ENCODE assay signal across 14 mouse cellular contexts in the genomic region with DNA sequence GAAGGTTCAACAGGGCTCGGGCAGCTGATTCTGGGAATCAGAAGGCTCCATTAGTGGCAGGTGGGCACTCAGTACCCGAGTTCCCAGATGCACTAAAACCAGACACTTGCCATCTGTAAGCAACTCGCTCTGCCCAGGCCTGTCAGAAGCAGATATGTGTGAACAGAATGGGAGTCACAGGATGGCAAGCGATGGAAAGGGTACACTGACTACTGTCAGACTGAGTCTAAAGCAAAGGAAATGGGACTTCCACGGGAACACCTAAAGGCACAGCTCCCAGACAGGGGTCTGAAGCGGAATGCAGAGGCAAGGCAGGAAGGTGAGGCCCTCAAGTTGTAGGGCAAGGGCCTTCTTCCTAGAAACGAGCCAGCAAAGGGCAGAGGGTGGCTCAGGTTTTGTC. TPM values are rescaled to one million over a fixed set of nuclear protein-coding genes. Genes with fewer than 3 reads are reported as not detected.
DNase-seq lines count a peak whose midpoint lies in the region; ATAC-seq and TF ChIP-seq lines count a peak whose summit lies in the region.
"Had no signal": no experiment of that assay in that cellular context is flagged by ENCODE, and none has a peak within 500 bp of the region (broad histone marks: within the 10 kb centered on the region; RNA-seq: fewer than 3 reads in every experiment).

No protein-coding gene starts in this region.

- no peak for DNase-seq in gastrocnemius, adult 2 months
- no peak for DNase-seq in gastrocnemius, adult 8-10 months (ENCODE audit: low spot score in 2 of 2)
- no peak for DNase-seq in kidney, postnatal 10 days
- no peak for DNase-seq in lung, postnatal 36 days
- no peak for DNase-seq in cerebellum, adult 2 months
- DNase-seq: cerebellum, adult 11-12 months; midbrain, embryonic 14.5 days; spleen, adult 18-20 months had no signal

- intact Hi-C loops in gastrocnemius, adult 2 months (cut with DNase I): no loop called here

- no peak for TF ChIP-seq CTCF in gastrocnemius, adult 2 months (IDR thresholded peaks at IDR 0.05)
- no peak for TF ChIP-seq CTCF in cerebellum, adult 2 months (IDR thresholded peaks at IDR 0.05; ENCODE audit: borderline replicate concordance, insufficient read depth, low read depth, low read length)

- peak overlapping the region; percentile 73 for H3K4me3 ChIP-seq in gastrocnemius, adult 2 months
- no peak overlapping the region for H3K4me3 ChIP-seq in kidney, embryonic 14.5 days (ENCODE audit: low read length)
- H3K4me3 ChIP-seq in lung, embryonic 16.5 days (ENCODE audit: low read length): no peak overlapping the region
- no peak overlapping the region for H3K4me3 ChIP-seq in embryonic facial prominence, embryonic 13.5 days
- no peak overlapping the region for H3K4me3 ChIP-seq in cerebellum, adult 2 months (replicated peaks; ENCODE audit: insufficient read depth, low read depth, low read length)
- H3K4me3 ChIP-seq: liver, embryonic 15.5 days had no signal

- no peak for TF ChIP-seq POLR2A in cerebellum, adult 2 months (IDR thresholded peaks at IDR 0.05; ENCODE audit: borderline replicate concordance, insufficient read depth, low read length)

- peaks cover 26% of the 10 kb centered on the region; the same call in 1 of the 2 replicates for H3K36me3 ChIP-seq in kidney, embryonic 14.5 days (ENCODE audit: control insufficient read depth, insufficient read depth, low read length)
- H3K36me3 ChIP-seq in lung, embryonic 16.5 days (ENCODE audit: control insufficient read depth, insufficient read depth, low read length): peaks cover 4% of the 10 kb centered on the region
- H3K36me3 ChIP-seq in embryonic facial prominence, embryonic 13.5 days: peaks cover 34% of the 10 kb centered on the region
- H3K36me3 ChIP-seq: G1E; liver, embryonic 15.5 days had no signal

- H3K27me3 ChIP-seq in kidney, embryonic 14.5 days (ENCODE audit: control insufficient read depth, insufficient read depth, low read length): no peaks in the 10 kb centered on the region
- H3K27me3 ChIP-seq in lung, embryonic 16.5 days (ENCODE audit: control insufficient read depth, insufficient read depth, low read depth, low read length): no peaks in the 10 kb centered on the region
- peaks cover 15% of the 10 kb centered on the region for H3K27me3 ChIP-seq in embryonic facial prominence, embryonic 13.5 days
- no peaks in the 10 kb centered on the region for H3K27me3 ChIP-seq in cerebellum, adult 2 months (ENCODE audit: control insufficient read depth, insufficient read depth, low read length)

- H3K9me3 ChIP-seq in kidney, embryonic 14.5 days (ENCODE audit: control insufficient read depth, low read length): no peaks in the 10 kb centered on the region
- H3K9me3 ChIP-seq in lung, embryonic 16.5 days (ENCODE audit: control insufficient read depth, low read length): no peaks in the 10 kb centered on the region
- H3K9me3 ChIP-seq in embryonic facial prominence, embryonic 13.5 days: no peaks in the 10 kb centered on the region
- H3K9me3 ChIP-seq: liver, embryonic 15.5 days had no signal

- H3K9ac ChIP-seq in kidney, embryonic 14.5 days (ENCODE audit: low read depth, low read length): no peak overlapping the region
- H3K9ac ChIP-seq in lung, embryonic 16.5 days (ENCODE audit: low read length): no peak overlapping the region
- H3K9ac ChIP-seq in embryonic facial prominence, embryonic 13.5 days: peak overlapping the region; percentile 36; the same call in 1 of the 2 replicates
- H3K9ac ChIP-seq: liver, embryonic 15.5 days had no signal

- peaks cover 33% of the 10 kb centered on the region; the same call in 1 of the 2 replicates for H3K4me1 ChIP-seq in kidney, embryonic 14.5 days (ENCODE audit: control insufficient read depth, insufficient read depth, low read length)
- H3K4me1 ChIP-seq in lung, embryonic 16.5 days (replicated peaks; ENCODE audit: control insufficient read depth, insufficient read depth, low read length): peaks cover 33% of the 10 kb centered on the region
- peaks cover 39% of the 10 kb centered on the region for H3K4me1 ChIP-seq in embryonic facial prominence, embryonic 13.5 days
- 0 out of 2 replicates have a peak, but pooled peaks cover 3% of the 10 kb centered on the region for H3K4me1 ChIP-seq in cerebellum, adult 2 months (ENCODE audit: control insufficient read depth, insufficient read depth, low read length)

- no peak overlapping the region for H3K4me2 ChIP-seq in kidney, embryonic 14.5 days (replicated peaks; ENCODE audit: low read depth, low read length)
- H3K4me2 ChIP-seq in lung, embryonic 16.5 days (ENCODE audit: low read depth, low read length): peak overlapping the region; percentile 23
- no peak overlapping the region for H3K4me2 ChIP-seq in embryonic facial prominence, embryonic 13.5 days
- H3K4me2 ChIP-seq: liver, embryonic 15.5 days had no signal

- no peak for ATAC-seq in kidney, embryonic 14.5 days (ENCODE audit: low FRiP score, low TSS enrichment)
- ATAC-seq in lung, embryonic 16.5 days (ENCODE audit: low read depth): no peak
- no peak for ATAC-seq in embryonic facial prominence, embryonic 13.5 days (ENCODE audit: insufficient number of reproducible peaks, insufficient read depth, low FRiP score, low TSS enrichment, low read depth)
- ATAC-seq: hindbrain, postnatal 0 days had no signal

- 75% methylated on average over 7 of the region's 7 CpGs for WGBS in kidney, embryonic 14.5 days
- 69% methylated on average over 7 of the region's 7 CpGs for WGBS in lung, embryonic 16.5 days
- 73% methylated on average over 7 of the region's 7 CpGs for WGBS in embryonic facial prominence, embryonic 13.5 days
- WGBS in cerebellum, adult 2 months: 64% methylated on average over 7 of the region's 7 CpGs

- H3K27ac ChIP-seq in gastrocnemius, adult 2 months: peak overlapping the region; percentile 86
- H3K27ac ChIP-seq in kidney, embryonic 14.5 days (ENCODE audit: low read depth, low read length): peak overlapping the region; percentile 31; the same call in 1 of the 2 replicates
- peak overlapping the region; percentile 86 for H3K27ac ChIP-seq in lung, embryonic 16.5 days (ENCODE audit: low read length)
- no peak overlapping the region; the same call in 1 of the 2 replicates for H3K27ac ChIP-seq in embryonic facial prominence, embryonic 13.5 days
- no peak overlapping the region for H3K27ac ChIP-seq in cerebellum, adult 2 months (ENCODE audit: insufficient read depth, low read length)
- H3K27ac ChIP-seq: liver, embryonic 15.5 days had no signal

RNA-seq across cellular contexts. Expression of a gene that starts 4.4 kb away (rescaled TPM):
- total RNA-seq in gastrocnemius, adult 2 months (2021): 1 to 10 TPM; 2.7 to 4.2 TPM
- 1 to 10 TPM; 2.0 to 3.1 (median 2.5) TPM for total RNA-seq in gastrocnemius, adult 8-10 months (2022)
- 18.5 and 22.6 TPM in 2 replicates for polyA plus RNA-seq in kidney, embryonic 14.5 days (2014; fragmentation: Nextera tagmentation; extraction: Ambion mirVana)
- 43.4 and 43.5 TPM in 2 replicates for polyA plus RNA-seq in lung, embryonic 16.5 days (2015; fragmentation: Nextera tagmentation; extraction: Ambion mirVana)
- 19.0 and 21.2 TPM in 2 replicates for polyA plus RNA-seq in embryonic facial prominence, embryonic 13.5 days (2015; fragmentation: Nextera tagmentation; extraction: Ambion mirVana)
- polyA plus RNA-seq in cerebellum, adult 2 months (2012; rRNA removed): 15.3 and 16.7 TPM in 2 replicates

RNA-seq across cellular contexts. Expression of a gene that starts 4.5 kb away (rescaled TPM):
- under 1 TPM; 0.20 to 0.31 TPM for total RNA-seq in gastrocnemius, adult 2 months (2021)
- total RNA-seq in gastrocnemius, adult 8-10 months (2022): under 1 TPM in 3 of 4 experiments, not detected in 1; 0.15 to 0.19 (median 0.19) TPM
- 2.4 and 3.8 TPM in 2 replicates for polyA plus RNA-seq in kidney, embryonic 14.5 days (2014; fragmentation: Nextera tagmentation; extraction: Ambion mirVana)
- polyA plus RNA-seq in lung, embryonic 16.5 days (2015; fragmentation: Nextera tagmentation; extraction: Ambion mirVana): 4.0 and 4.5 TPM in 2 replicates
- polyA plus RNA-seq in embryonic facial prominence, embryonic 13.5 days (2015; fragmentation: Nextera tagmentation; extraction: Ambion mirVana): 2.6 and 3.4 TPM in 2 replicates
- 3.8 and 4.1 TPM in 2 replicates for polyA plus RNA-seq in cerebellum, adult 2 months (2012; rRNA removed)
- polyA plus RNA-seq: G1E had no signal

RNA-seq across cellular contexts. Expression of a gene that starts 10.5 kb away (rescaled TPM):
- 10 to 100 TPM; 11.4 to 11.6 TPM for total RNA-seq in gastrocnemius, adult 2 months (2021)
- total RNA-seq in gastrocnemius, adult 8-10 months (2022): 10 to 100 TPM; 10.5 to 13.0 (median 12.3) TPM
- polyA plus RNA-seq in kidney, embryonic 14.5 days (2014; fragmentation: Nextera tagmentation; extraction: Ambion mirVana): 38.9 and 48.7 TPM in 2 replicates
- polyA plus RNA-seq in lung, embryonic 16.5 days (2015; fragmentation: Nextera tagmentation; extraction: Ambion mirVana): 41.1 and 41.8 TPM in 2 replicates
- polyA plus RNA-seq in embryonic facial prominence, embryonic 13.5 days (2015; fragmentation: Nextera tagmentation; extraction: Ambion mirVana): 49.3 and 49.9 TPM in 2 replicates
- polyA plus RNA-seq in cerebellum, adult 2 months (2012; rRNA removed): 62.3 and 72.9 TPM in 2 replicates

RNA-seq across cellular contexts. Expression of a gene that starts 26.7 kb away (rescaled TPM):
- total RNA-seq in gastrocnemius, adult 2 months (2021): 10 to 100 TPM; 24.9 to 25.7 TPM
- 10 to 100 TPM; 23.0 to 28.1 (median 25.8) TPM for total RNA-seq in gastrocnemius, adult 8-10 months (2022)
- polyA plus RNA-seq in kidney, embryonic 14.5 days (2014; fragmentation: Nextera tagmentation; extraction: Ambion mirVana): 211 and 264 TPM in 2 replicates
- polyA plus RNA-seq in lung, embryonic 16.5 days (2015; fragmentation: Nextera tagmentation; extraction: Ambion mirVana): 111 and 116 TPM in 2 replicates
- 135 and 151 TPM in 2 replicates for polyA plus RNA-seq in embryonic facial prominence, embryonic 13.5 days (2015; fragmentation: Nextera tagmentation; extraction: Ambion mirVana)
- 45.2 and 48.4 TPM in 2 replicates for polyA plus RNA-seq in cerebellum, adult 2 months (2012; rRNA removed)

RNA-seq across cellular contexts. Expression of a gene that starts 39.6 kb away (rescaled TPM):
- 100 to 1,000 TPM in 1 of 2 experiments, 10 to 100 TPM in 1; 95.0 to 112 TPM for total RNA-seq in gastrocnemius, adult 2 months (2021)
- total RNA-seq in gastrocnemius, adult 8-10 months (2022): 100 to 1,000 TPM in 2 of 4 experiments, 10 to 100 TPM in 2; 91.0 to 116 (median 101) TPM
- 628 and 680 TPM in 2 replicates for polyA plus RNA-seq in kidney, embryonic 14.5 days (2014; fragmentation: Nextera tagmentation; extraction: Ambion mirVana)
- polyA plus RNA-seq in lung, embryonic 16.5 days (2015; fragmentation: Nextera tagmentation; extraction: Ambion mirVana): 317 and 349 TPM in 2 replicates
- polyA plus RNA-seq in embryonic facial prominence, embryonic 13.5 days (2015; fragmentation: Nextera tagmentation; extraction: Ambion mirVana): 458 and 524 TPM in 2 replicates
- polyA plus RNA-seq in cerebellum, adult 2 months (2012; rRNA removed): 101 and 103 TPM in 2 replicates

Comparison
In these comparisons a context has a peak if more than half of its experiments do, and no peak if none do; other contexts are left out.
1. H3K27ac ChIP-seq: peak in gastrocnemius, adult 2 months (single experiment), kidney, embryonic 14.5 days (single experiment) and lung, embryonic 16.5 days (single experiment); none in embryonic facial prominence, embryonic 13.5 days (single experiment) and cerebellum, adult 2 months (single experiment).